Mouse (Mus musculus): ENCODE measurements around the gene Rhbdd1.

DNA sequence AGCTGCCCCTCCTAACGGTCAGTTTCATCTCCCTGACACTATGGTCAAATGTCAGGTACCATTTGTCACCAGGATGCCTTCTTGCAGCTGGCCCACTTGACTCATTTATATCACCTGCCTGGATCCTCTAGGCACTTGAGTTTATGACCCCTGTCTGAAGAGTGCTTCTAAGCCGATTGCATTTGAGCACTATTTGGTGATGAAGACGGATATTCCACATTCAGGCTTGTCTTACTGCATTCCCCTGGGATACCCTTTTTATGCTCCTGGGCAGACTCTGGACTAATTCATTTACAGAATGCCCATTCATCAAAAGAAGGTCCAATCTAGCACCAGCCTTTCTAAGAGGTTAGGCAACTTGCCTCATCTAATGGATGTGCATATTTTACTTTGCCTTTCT is 11.8 kb upstream of the Rhbdd1 start:
- TF ChIP-seq CTCF (IDR thresholded peaks at IDR 0.05 in 2 of 3, conservative IDR thresholded peaks at IDR 0.05 in 1 of 3; ENCODE audit: control insufficient read depth in 1 of 3, insufficient read depth in 1 of 3, low read depth in 2 of 3, low read length in 3 of 3, poor library complexity in 1 of 3, severe bottlenecking in 1 of 3) (no peak), NRF1 (IDR thresholded peaks at IDR 0.05; ENCODE audit: insufficient read depth, low read depth, low read length, poor library complexity, severe bottlenecking) (no peak)

Measured in MEL (cell line).